Mouse (Mus musculus) adipocyte (in vitro differentiated cells): ENCODE data around the gene Mast1.
A peak's percentile ranks its signal among the peaks of the same experiment; 100 is the strongest.
"Not testable (repeated sequence)": the region's sequence is repeated elsewhere in the genome, so short reads cannot be mapped to it uniquely, and the experiment has no call there.

Experiments used
- DNase-seq: peaks from one replicate; pipeline ENCODE4 v3.0.0-alpha.2; 2016; ENCODE audit warnings: low spot score

Mast1 gene

GRCm38 (mm10) chr8:84909162-84909767 is 27.9 kb downstream of the Mast1 start:
- DNase-seq: no peak

GRCm38 (mm10) chr8:84908421-84909161 is 28.6 kb downstream of the Mast1 start, which contains the start of gene Dnase2a:
Gene Dnase2a, plus strand, starts transcription at chr8:84908560.
- DNase-seq: peak; percentile 99

- not testable (repeated sequence) for DNase-seq
These were observed 29.2 kb downstream of the Mast1 start for GRCm38 (mm10) chr8:84907979-84908378.

GRCm38 (mm10) chr8:84907493-84907892 is 29.7 kb downstream of the Mast1 start:
- DNase-seq: no peak

GRCm38 (mm10) chr8:84907037-84907436 is 30.1 kb downstream of the Mast1 start:
- no peak for DNase-seq

GRCm38 (mm10) chr8:84904351-84904750 is 32.8 kb downstream of the Mast1 start:
- no peak for DNase-seq

GRCm38 (mm10) chr8:84902920-84903661 is 34.1 kb downstream of the Mast1 start:
- peak; percentile 81 for DNase-seq

GRCm38 (mm10) chr8:84902367-84902919 is 34.7 kb downstream of the Mast1 start:
- DNase-seq: no peak

GRCm38 (mm10) chr8:84901752-84902151 is 35.4 kb downstream of the Mast1 start, which contains the start of gene Klf1:
Gene Klf1, plus strand, starts transcription at chr8:84901928.
- no peak for DNase-seq

- no peak for DNase-seq
These were observed 36.1 kb downstream of the Mast1 start for GRCm38 (mm10) chr8:84901071-84901470.

GRCm38 (mm10) chr8:84895963-84896362 is 41.2 kb downstream of the Mast1 start:
- no peak for DNase-seq

GRCm38 (mm10) chr8:84893709-84894134 is 43.4 kb downstream of the Mast1 start, which contains the start of gene Gcdh:
Gene Gcdh, minus strand, starts transcription at chr8:84893921.
- DNase-seq: peak; percentile 99

GRCm38 (mm10) chr8:84892993-84893708 is 44.0 kb downstream of the Mast1 start:
- no peak for DNase-seq

- DNase-seq: no peak
These were observed 48.0 kb downstream of the Mast1 start for GRCm38 (mm10) chr8:84889141-84889540.

GRCm38 (mm10) chr8:84888280-84888679 is 48.9 kb downstream of the Mast1 start:
- DNase-seq: no peak

- no peak for DNase-seq
These were observed 52.4 kb downstream of the Mast1 start for GRCm38 (mm10) chr8:84884728-84885127.

- DNase-seq: no peak
These were observed 58.2 kb downstream of the Mast1 start for GRCm38 (mm10) chr8:84878915-84879314.

- DNase-seq: peak; percentile 67
These were observed 59.7 kb downstream of the Mast1 start for GRCm38 (mm10) chr8:84877297-84878035.

GRCm38 (mm10) chr8:84874339-84874738 is 62.8 kb downstream of the Mast1 start:
- no peak for DNase-seq

GRCm38 (mm10) chr8:84873016-84873415 is 64.1 kb downstream of the Mast1 start:
- DNase-seq: no peak
